Mouse (Mus musculus): Measurements from ENCODE around the gene Hist1h4f. TPM values are rescaled to one million over a fixed set of nuclear protein-coding genes. Genes with fewer than 3 reads are reported as not detected.
"Not testable (repeated sequence)": the region's sequence is repeated elsewhere in the genome, so short reads cannot be mapped to it uniquely, and the experiment has no call there.

Hist1h4f gene
- polyA plus RNA-seq, 1 experiment = 1.4 TPM

DNA sequence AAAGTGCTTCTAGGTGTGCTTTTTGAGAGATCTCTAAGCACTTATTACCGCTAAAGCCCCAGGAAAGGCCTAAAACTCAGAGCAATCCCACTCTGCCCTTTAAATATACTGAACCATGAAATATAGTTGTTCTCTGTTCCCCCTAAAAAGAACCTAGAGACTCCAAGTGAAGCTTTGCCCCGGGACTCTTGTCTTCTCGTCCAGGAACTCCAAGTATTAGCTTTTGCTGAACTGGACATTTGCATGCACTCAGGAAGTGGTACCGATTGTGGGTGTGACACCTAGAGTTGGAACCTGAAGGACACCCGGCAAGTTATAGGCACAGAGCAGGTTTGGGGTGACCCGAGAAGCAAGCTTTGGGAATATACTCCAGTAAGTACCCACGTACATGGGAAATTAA is 39.8 kb upstream of the Hist1h4f start:
- TF ChIP-seq POLR2A (IDR thresholded peaks at IDR 0.05; ENCODE audit: low read depth, low read length) = no peak
- no peak for TF ChIP-seq CTCF (conservative IDR thresholded peaks at IDR 0.05; ENCODE audit: insufficient read depth, insufficient read length, low read depth, low read length)
- no peak for DNase-seq
- H3K4me3 ChIP-seq (ENCODE audit: insufficient read depth, low read depth, low read length) = no peak overlapping the region
- H3K27ac ChIP-seq (ENCODE audit: insufficient read depth, low read depth, low read length) = no peak overlapping the region
- no peaks in the 10 kb centered on the region for H3K27me3 ChIP-seq (replicated peaks; ENCODE audit: control insufficient read depth, insufficient read depth, low read length)
- H3K4me1 ChIP-seq (ENCODE audit: control insufficient read depth, insufficient read depth, low read length) = peaks cover 5% of the 10 kb centered on the region; the same call in 1 of the 2 replicates
- WGBS = 94% methylated on average over 7 of the region's 7 CpGs
- H3K36me3 ChIP-seq (ENCODE audit: control insufficient read depth, insufficient read depth, low read length) = no peaks in the 10 kb centered on the region

GRCm38 (mm10) chr13:23586940-23587225 is 35.4 kb upstream of the Hist1h4f start:
- 12% methylated on average over 1 of the region's 1 CpGs for WGBS
- DNase-seq = no peak
- Histone ChIP-seq H3K4me1 (ENCODE audit: control insufficient read depth, insufficient read depth, low read length) (peaks cover 10% of the 10 kb centered on the region; the same call in 1 of the 2 replicates), H3K36me3 (ENCODE audit: control insufficient read depth, insufficient read depth, low read length) (no peaks in the 10 kb centered on the region), H3K4me3 (ENCODE audit: insufficient read depth, low read depth, low read length) (0 out of 2 replicates have a peak overlapping the region, but pooled peaks have one; percentile 45), H3K27me3 (replicated peaks; ENCODE audit: control insufficient read depth, insufficient read depth, low read length) (no peaks in the 10 kb centered on the region), H3K27ac (ENCODE audit: insufficient read depth, low read depth, low read length) (no peak overlapping the region)
- TF ChIP-seq CTCF (conservative IDR thresholded peaks at IDR 0.05; ENCODE audit: insufficient read depth, insufficient read length, low read depth, low read length) = no peak
- no peak for TF ChIP-seq POLR2A (IDR thresholded peaks at IDR 0.05; ENCODE audit: low read depth, low read length)

- WGBS = 2% methylated on average over 22 of the region's 22 CpGs
- Histone ChIP-seq H3K4me1 (ENCODE audit: control insufficient read depth, insufficient read depth, low read length) (peaks cover 13% of the 10 kb centered on the region; the same call in 1 of the 2 replicates), H3K4me3 (ENCODE audit: insufficient read depth, low read depth, low read length) (peak overlapping the region; percentile 45), H3K27ac (ENCODE audit: insufficient read depth, low read depth, low read length) (peak overlapping the region; percentile 55), H3K27me3 (replicated peaks; ENCODE audit: control insufficient read depth, insufficient read depth, low read length) (no peaks in the 10 kb centered on the region), H3K36me3 (ENCODE audit: control insufficient read depth, insufficient read depth, low read length) (no peaks in the 10 kb centered on the region)
- no peak for DNase-seq
- TF ChIP-seq CTCF (conservative IDR thresholded peaks at IDR 0.05; ENCODE audit: insufficient read depth, insufficient read length, low read depth, low read length) = no peak
- no peak for TF ChIP-seq POLR2A (IDR thresholded peaks at IDR 0.05; ENCODE audit: low read depth, low read length)
Measured at GRCm38 (mm10) chr13:23586099-23586939, 34.9 kb upstream of the Hist1h4f start.

GRCm38 (mm10) chr13:23585442-23586098 is 34.1 kb upstream of the Hist1h4f start:
- H3K36me3 ChIP-seq (ENCODE audit: control insufficient read depth, insufficient read depth, low read length); H3K27me3 ChIP-seq (replicated peaks; ENCODE audit: control insufficient read depth, insufficient read depth, low read length): not testable (repeated sequence)
- peak overlapping the region; percentile 78 for H3K4me3 ChIP-seq (ENCODE audit: insufficient read depth, low read depth, low read length)
- DNase-seq = peak; percentile 90
- WGBS = under 1% methylated on average over 22 of the region's 36 CpGs
- peak overlapping the region; percentile 65 for H3K27ac ChIP-seq (ENCODE audit: insufficient read depth, low read depth, low read length)
- peaks cover 13% of the 10 kb centered on the region; the same call in 1 of the 2 replicates for H3K4me1 ChIP-seq (ENCODE audit: control insufficient read depth, insufficient read depth, low read length)
- TF ChIP-seq POLR2A (IDR thresholded peaks at IDR 0.05; ENCODE audit: low read depth, low read length) = peak; percentile 59

- Histone ChIP-seq H3K27ac (ENCODE audit: insufficient read depth, low read depth, low read length) (peak overlapping the region; percentile 65), H3K4me1 (ENCODE audit: control insufficient read depth, insufficient read depth, low read length) (peaks cover 13% of the 10 kb centered on the region; the same call in 1 of the 2 replicates), H3K4me3 (ENCODE audit: insufficient read depth, low read depth, low read length) (peak overlapping the region; percentile 69), H3K36me3 (ENCODE audit: control insufficient read depth, insufficient read depth, low read length) (no peaks in the 10 kb centered on the region), H3K27me3 (replicated peaks; ENCODE audit: control insufficient read depth, insufficient read depth, low read length) (no peaks in the 10 kb centered on the region)
- TF ChIP-seq POLR2A (IDR thresholded peaks at IDR 0.05; ENCODE audit: low read depth, low read length) (no peak), CTCF (conservative IDR thresholded peaks at IDR 0.05; ENCODE audit: insufficient read depth, insufficient read length, low read depth, low read length) (no peak)
- peak; percentile 79 for DNase-seq
- WGBS = under 1% methylated on average over 21 of the region's 21 CpGs
Measured at GRCm38 (mm10) chr13:23585029-23585441, 33.6 kb upstream of the Hist1h4f start.

GRCm38 (mm10) chr13:23584331-23584730 is 32.9 kb upstream of the Hist1h4f start:
- Histone ChIP-seq H3K4me3 (ENCODE audit: insufficient read depth, low read depth, low read length) (0 out of 2 replicates have a peak overlapping the region, but pooled peaks have one; percentile 3), H3K36me3 (ENCODE audit: control insufficient read depth, insufficient read depth, low read length) (no peaks in the 10 kb centered on the region), H3K4me1 (ENCODE audit: control insufficient read depth, insufficient read depth, low read length) (peaks cover 13% of the 10 kb centered on the region; the same call in 1 of the 2 replicates), H3K27ac (ENCODE audit: insufficient read depth, low read depth, low read length) (peak overlapping the region; percentile 55), H3K27me3 (replicated peaks; ENCODE audit: control insufficient read depth, insufficient read depth, low read length) (no peaks in the 10 kb centered on the region)
- DNase-seq = peak; percentile 7
- TF ChIP-seq POLR2A (IDR thresholded peaks at IDR 0.05; ENCODE audit: low read depth, low read length) (no peak), CTCF (conservative IDR thresholded peaks at IDR 0.05; ENCODE audit: insufficient read depth, insufficient read length, low read depth, low read length) (no peak)

- H3K4me1 ChIP-seq (ENCODE audit: control insufficient read depth, insufficient read depth, low read length) = peaks cover 13% of the 10 kb centered on the region; the same call in 1 of the 2 replicates
- H3K27ac ChIP-seq (ENCODE audit: insufficient read depth, low read depth, low read length) = no peak overlapping the region
- no peak for DNase-seq
- H3K36me3 ChIP-seq (ENCODE audit: control insufficient read depth, insufficient read depth, low read length) = no peaks in the 10 kb centered on the region
- TF ChIP-seq CTCF (conservative IDR thresholded peaks at IDR 0.05; ENCODE audit: insufficient read depth, insufficient read length, low read depth, low read length) = no peak
- TF ChIP-seq POLR2A (IDR thresholded peaks at IDR 0.05; ENCODE audit: low read depth, low read length) = no peak
- no peaks in the 10 kb centered on the region for H3K27me3 ChIP-seq (replicated peaks; ENCODE audit: control insufficient read depth, insufficient read depth, low read length)
- H3K4me3 ChIP-seq (ENCODE audit: insufficient read depth, low read depth, low read length) = no peak overlapping the region
Measured at GRCm38 (mm10) chr13:23583387-23584068, 32.1 kb upstream of the Hist1h4f start.

Measured in kidney, adult 2 months (tissue).